Mouse (Mus musculus): ENCODE results near the gene Gm9857.

Gm9857 gene

DNA sequence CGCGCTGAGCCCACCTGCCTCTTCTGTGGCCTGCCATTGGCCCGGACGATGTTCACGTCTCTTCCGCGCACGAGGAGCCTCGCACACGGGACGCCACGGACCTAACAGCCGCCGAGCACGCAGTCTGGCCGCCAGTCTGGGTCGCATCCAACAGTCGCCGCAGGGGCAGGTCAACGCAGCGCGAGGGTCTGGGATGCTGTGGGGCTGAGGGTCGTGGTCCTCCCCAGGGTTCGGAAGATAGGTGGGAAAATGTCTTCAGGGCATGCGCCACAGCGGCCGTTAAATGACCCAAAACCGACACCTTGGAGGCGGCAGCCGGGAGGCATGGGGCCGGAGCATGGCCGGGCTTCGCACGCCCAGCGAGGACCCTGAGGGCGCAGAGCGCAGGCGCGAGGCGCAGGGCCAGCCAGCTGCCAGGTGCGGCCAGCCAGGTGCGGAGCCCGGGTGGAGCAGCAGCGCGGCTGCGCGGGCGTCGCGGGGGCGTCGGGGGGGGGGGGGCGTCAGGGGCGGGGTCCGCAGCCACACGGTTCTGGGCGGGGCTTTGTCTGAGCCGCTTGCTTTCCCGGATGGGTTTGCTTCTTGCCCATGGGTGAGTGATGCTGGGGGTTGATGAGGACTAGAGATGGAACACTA is at the start of gene Gm9857:
Gm9857 (minus strand) TSS at position 445 of the 633 bp plus-strand sequence.
- peak; percentile 34 for DNase-seq (ENCODE audit: low read depth, low spot score)

DNA sequence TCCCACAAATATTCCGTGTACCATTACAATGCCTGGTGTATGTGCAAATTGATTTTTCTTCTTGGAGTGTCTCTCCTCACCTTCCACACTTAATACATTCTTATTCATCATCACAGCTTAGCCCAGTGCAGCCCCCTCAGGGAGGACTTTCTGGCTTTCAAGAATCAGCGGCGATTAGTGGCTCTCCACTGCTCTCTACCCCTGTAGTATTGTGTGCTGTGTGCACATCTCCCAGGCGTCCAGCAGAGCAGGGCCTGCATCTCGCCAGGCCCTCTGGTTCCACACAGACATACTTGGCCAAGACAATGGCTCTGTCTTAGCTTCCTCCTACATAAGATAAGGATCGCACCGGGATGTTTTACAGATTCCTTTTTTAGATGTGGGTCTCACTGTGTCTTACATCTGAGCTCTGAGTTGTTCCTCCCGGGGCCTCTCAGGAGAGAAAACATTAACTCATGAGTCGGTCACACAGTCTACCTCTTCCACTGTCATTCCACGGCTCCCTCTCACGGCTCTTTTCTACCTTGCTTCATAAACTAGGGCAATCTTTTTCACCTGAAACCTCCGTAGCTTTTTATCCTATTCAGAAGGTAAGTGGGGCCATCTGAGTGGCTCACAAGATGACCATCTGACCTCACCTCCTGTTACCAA is 46.9 kb upstream of the Gm9857 start:
- no peak for DNase-seq (ENCODE audit: low read depth, low spot score)

DNA sequence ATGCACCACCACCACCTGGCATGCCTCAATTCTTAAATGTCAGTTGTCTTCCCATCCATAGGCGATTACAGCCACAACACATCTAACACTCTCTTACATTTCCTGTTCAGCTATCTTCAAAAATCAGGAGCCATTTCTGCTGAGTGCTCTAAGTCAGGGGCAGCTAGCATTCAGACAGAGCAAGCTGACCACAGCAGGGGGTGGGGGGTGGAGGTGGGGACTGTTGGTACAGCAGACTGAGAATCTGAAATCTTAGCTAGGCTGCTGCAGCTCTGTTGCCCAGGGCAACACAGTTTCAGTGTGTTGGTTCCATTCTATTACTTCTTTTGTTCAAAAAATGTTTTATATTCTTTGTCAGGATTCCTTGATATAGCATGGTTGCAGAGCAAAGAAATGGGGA is 46.3 kb upstream of the Gm9857 start:
- no peak for DNase-seq (ENCODE audit: low read depth, low spot score)

GRCm38 (mm10) chr3:108983989-108984388 is 43.7 kb upstream of the Gm9857 start:
- DNase-seq (ENCODE audit: low read depth, low spot score): no peak

DNA sequence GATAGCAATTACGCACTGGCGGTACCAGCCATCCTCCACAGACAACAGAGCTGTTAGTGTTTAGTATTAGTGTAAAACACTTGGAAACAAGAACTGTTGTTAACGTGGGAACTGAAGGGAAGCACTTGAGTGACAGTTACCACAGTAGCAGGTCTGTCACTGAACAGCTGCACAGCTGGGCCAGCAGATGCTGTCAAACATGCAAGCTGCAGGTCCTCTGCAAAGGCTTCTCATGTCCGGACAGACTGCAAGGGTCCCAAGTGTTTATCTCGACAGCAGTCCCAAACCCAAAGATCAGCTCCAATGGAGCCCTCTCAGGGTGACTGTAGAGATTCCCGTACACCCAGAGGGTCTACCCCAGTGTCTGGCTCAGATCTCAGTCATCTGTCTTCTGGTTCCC is 41.7 kb upstream of the Gm9857 start:
- DNase-seq (ENCODE audit: low read depth, low spot score): no peak

DNA sequence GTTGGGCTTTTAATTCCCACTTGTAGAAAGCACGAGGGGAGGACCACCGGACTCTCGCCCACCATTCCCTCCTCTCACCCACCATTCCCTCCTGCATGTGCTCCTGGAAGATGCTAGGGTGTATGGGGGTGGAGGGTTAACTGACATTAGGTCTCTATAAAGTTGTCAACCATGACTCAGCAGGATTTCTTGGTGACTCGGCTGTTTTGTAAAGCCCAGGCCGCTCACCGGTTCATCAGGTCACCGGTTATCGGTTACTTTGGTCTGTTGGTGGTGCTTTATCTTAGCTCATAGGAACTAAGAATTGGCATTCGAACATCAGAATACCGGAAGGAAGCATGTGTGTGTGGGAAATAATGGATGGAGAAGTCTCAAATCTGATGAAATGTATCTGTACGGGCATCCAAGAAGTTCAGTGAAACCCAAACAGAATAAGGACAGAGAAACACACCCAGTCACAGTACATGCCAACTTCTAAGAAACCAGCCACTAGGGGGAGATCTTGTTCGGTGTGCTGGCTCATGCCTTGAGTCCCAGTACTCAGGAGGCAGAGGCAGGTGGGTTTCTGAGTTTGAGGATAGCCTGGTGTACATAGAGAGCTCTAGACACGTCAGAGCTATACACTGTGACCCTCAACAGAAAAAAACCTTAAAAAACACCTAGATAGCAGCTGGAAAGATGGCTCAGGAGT is 37.2 kb upstream of the Gm9857 start:
- peak; percentile 69 for DNase-seq (ENCODE audit: low read depth, low spot score)

- DNase-seq (ENCODE audit: low read depth, low spot score): peak; percentile 16
These were observed 34.8 kb upstream of the Gm9857 start for GRCm38 (mm10) chr3:108974920-108975485.

DNA sequence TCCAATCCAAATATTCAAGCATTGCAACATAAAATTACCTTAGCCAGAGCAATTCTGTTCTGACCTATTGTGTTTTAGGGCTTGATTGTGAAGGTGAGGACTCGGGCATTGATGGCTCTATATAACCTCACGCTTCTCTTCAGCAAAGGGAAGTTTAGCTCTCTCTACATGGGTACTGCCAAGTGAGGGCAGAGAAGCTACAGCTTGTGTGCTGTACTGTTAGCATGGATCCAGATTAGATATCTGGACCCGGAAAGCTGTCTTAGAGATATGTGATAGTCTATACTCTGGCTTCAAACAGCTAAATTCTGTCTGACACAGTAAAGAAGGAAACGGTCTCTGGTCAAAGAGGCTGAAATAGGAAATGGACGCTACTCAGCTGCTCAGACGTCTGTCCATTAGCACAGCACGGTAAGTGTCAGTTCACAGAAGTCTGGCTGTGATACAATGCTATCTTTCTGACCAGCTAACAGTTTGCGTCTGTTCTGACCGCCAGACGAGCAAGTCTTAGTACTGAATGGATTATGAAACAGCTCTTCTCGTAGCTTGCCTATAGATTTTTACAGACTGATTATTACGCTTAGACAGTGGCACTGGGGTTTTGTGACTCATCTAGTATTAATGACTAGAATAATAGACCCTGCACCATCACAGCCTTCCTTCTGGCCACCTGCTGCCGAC is 33.9 kb upstream of the Gm9857 start:
- DNase-seq (ENCODE audit: low read depth, low spot score): no peak

- no peak for DNase-seq (ENCODE audit: low read depth, low spot score)
These were observed 25.8 kb upstream of the Gm9857 start for GRCm38 (mm10) chr3:108966051-108966450.

DNA sequence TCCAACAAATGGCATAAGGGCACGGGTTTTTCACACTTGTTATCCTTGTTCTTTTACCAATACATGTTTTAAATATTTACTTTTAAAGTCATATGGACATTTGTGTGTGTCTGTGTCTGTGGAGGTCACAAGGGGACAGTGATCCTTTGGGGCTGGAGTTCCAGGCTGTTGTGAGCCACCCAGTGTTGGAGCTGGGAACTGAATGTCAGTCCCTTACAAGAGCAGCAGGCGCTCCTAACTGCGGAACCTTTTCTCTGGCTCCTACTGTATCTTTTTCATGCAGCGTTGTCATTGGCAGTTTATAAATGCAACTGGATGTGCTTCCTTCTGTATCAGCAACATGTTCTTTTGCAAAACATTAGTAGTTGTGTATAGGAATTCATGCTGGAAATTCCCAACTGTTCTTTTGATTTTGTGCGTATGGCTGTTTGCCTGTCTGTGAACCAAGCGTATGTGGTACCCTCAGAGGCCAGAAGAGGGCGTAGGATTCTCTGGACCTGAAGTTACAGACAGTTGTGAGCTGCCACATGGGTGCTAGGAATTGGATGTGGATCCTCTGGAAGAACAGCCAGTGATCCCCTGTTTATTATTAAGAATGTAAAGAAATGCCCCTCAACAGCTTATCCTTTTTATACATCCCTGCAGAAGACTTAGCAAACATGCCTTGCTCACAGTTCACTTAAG is 24.3 kb upstream of the Gm9857 start:
- DNase-seq (ENCODE audit: low read depth, low spot score): peak; percentile 10

DNA sequence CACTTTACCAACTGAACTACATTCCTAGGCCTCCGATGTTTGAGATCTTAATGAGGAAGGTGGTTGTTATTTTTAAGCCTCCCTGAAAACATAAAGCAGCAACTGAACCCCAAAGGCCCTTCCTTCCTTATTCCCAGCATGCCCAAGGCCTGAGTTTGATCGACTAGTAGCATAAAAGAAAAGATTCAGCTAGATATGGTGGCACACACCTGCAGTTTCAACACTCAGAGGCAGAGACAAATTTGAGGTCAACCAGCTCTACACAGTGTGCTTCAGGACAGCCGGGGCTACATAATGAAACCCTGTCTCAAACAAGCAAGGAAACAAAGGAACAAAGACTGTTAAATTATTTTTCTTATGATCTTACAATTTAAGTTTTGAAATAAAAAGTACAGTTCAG is 23.5 kb upstream of the Gm9857 start:
- DNase-seq (ENCODE audit: low read depth, low spot score): no peak

GRCm38 (mm10) chr3:108963278-108963677 is 23.0 kb upstream of the Gm9857 start:
- DNase-seq (ENCODE audit: low read depth, low spot score): no peak

DNA sequence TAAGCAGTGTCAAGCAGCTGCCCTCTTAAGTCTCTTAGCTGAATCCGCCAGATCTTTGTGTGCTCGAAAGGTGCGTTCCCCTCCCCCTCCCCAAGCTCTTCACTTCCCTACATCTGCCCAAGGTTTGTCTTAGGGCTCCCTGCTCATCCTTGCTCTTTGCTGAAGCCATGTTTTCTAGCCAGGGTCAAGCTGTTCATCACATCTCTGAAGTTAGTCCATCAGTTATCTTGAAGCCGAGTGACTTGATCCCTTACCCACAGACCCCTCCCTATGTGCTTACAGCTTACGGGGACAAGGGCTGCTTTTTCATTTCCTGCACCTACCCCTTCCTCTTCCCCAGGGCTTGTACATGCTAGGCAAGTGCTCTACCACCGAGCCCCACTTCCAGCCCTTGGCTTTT is 21.4 kb upstream of the Gm9857 start:
- peak; percentile 38 for DNase-seq (ENCODE audit: low read depth, low spot score)

- DNase-seq (ENCODE audit: low read depth, low spot score): no peak
These were observed 21.0 kb upstream of the Gm9857 start for GRCm38 (mm10) chr3:108961226-108961625.

DNA sequence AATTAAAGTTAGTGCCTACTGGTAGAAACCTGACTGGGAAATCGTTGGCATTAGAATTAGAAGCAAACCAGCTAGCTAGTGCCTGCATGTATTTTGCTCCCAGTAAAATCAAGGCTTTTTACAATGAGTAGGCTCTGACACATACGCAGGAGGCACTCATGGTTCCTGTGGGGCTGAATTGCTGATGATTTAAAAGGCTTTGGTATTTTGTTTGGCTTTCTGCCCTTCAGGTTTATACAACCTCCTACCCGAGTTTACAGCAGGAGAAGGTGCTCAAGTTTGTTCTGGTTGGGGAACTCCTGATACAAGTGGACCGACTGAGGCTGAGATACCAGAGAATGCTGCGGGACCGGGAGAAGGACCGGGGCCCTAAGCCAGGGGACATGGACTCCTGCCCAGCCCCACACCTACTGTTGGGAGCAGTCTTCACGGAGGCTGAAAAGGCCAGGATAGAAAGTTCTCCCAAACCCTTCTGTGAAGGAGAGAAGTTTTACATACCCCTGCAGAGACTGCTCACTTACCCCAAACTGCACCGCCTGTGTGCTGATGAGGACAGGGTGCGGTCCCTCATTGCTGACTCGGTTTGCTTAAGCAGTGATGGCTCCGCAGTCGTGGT is 19.5 kb upstream of the Gm9857 start:
- no peak for DNase-seq (ENCODE audit: low read depth, low spot score)

- DNase-seq (ENCODE audit: low read depth, low spot score): no peak
These were observed 17.7 kb upstream of the Gm9857 start for GRCm38 (mm10) chr3:108957976-108958375.

- DNase-seq (ENCODE audit: low read depth, low spot score): no peak
These were observed 751 bp upstream of the Gm9857 start for GRCm38 (mm10) chr3:108940996-108941395.

- DNase-seq (ENCODE audit: low read depth, low spot score): no peak
These were observed 672 bp downstream of the Gm9857 start, which contains the start of gene Henmt1 for GRCm38 (mm10) chr3:108939573-108939972. Gene Henmt1, plus strand, starts transcription at chr3:108939873.

GRCm38 (mm10) chr3:108938691-108939090 is 1.6 kb downstream of the Gm9857 start:
- DNase-seq (ENCODE audit: low read depth, low spot score): no peak

DNA sequence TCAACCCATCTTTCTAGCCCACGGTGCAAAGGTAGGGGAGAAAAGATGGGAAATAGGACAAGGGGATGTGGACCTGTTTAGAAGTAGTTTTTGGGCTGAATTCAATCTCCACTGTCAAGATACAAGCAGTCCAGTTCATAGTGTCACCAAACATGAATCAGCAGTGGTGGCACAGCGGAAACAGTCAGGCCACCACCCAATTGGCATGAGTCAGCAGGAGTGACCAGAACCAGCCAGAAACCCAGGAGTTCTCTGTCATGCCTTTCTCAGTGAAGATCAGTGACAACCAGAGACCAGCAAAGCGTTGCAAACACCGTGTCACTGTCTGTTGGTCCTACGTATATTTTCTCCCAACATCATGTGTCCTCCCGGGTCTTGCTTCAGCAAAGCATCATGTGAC is 6.7 kb downstream of the Gm9857 start:
- no peak for DNase-seq (ENCODE audit: low read depth, low spot score)

GRCm38 (mm10) chr3:108926308-108926707 is 13.9 kb downstream of the Gm9857 start:
- no peak for DNase-seq (ENCODE audit: low read depth, low spot score)

Measured in CD4-positive, CD25-positive, alpha-beta regulatory T cell, adult 2 months (primary cell).